Mouse (Mus musculus) cerebellum, adult 2 months (tissue): Measurements from ENCODE around the gene Runx2.

Experiments used
- CTCF ChIP-seq: fragments of 200-500 bp; IDR thresholded peaks from 2 replicates; pipeline ENCODE4 v1.5.1; 2011; ENCODE audit warnings: low read depth, mild to moderate bottlenecking, control low read depth, low read length, moderate library complexity, borderline replicate concordance; ENCODE audit not compliant: insufficient read depth
- POLR2A ChIP-seq: fragments of 200-500 bp; IDR thresholded peaks from 2 replicates; pipeline ENCODE4 v1.6.1; 2011; ENCODE audit warnings: low read length, control low read depth, borderline replicate concordance; ENCODE audit not compliant: insufficient read depth

GRCm38 (mm10) chr17:44507741-44508140 is 306.9 kb downstream of the Runx2 start:
- TF ChIP-seq CTCF (no peak), POLR2A (no peak)
